21 mouse cellular contexts compared by ENCODE assay signal in genomic region chr11:53871786-53872507, GRCm38 (mm10). TPM values are rescaled to one million over a fixed set of nuclear protein-coding genes. Genes with fewer than 3 reads are reported as not detected.
DNase-seq lines count a peak whose midpoint lies in the region; ATAC-seq and TF ChIP-seq lines count a peak whose summit lies in the region.
"Had no signal": no experiment of that assay in that cellular context is flagged by ENCODE, and none has a peak within 500 bp of the region (broad histone marks: within the 10 kb centered on the region; RNA-seq: fewer than 3 reads in every experiment).

No protein-coding gene starts in this region.

- no peak overlapping the region for H3K9ac ChIP-seq in hindbrain, embryonic 13.5 days
- H3K9ac ChIP-seq: embryonic facial prominence, embryonic 15.5 days; forebrain, embryonic 12.5 days; heart, embryonic 15.5 days; hindbrain, embryonic 15.5 days; lung, embryonic 15.5 days; stomach, embryonic 15.5 days had no signal

- no peak for TF ChIP-seq CTCF in testis, adult 2 months (IDR thresholded peaks at IDR 0.05; ENCODE audit: control insufficient read depth, insufficient read depth, insufficient replicate concordance, low read depth, low read length)

- no peaks in the 10 kb centered on the region for H3K27me3 ChIP-seq in testis, adult 2 months (ENCODE audit: control insufficient read depth, insufficient read depth, low read length)
- no peaks in the 10 kb centered on the region for H3K27me3 ChIP-seq in hindbrain, embryonic 13.5 days
- H3K27me3 ChIP-seq: embryonic facial prominence, embryonic 15.5 days; forebrain, embryonic 12.5 days; heart, embryonic 15.5 days; hindbrain, embryonic 15.5 days; lung, embryonic 15.5 days; stomach, embryonic 15.5 days had no signal

- peaks cover 1% of the 10 kb centered on the region for H3K36me3 ChIP-seq in testis, adult 2 months (ENCODE audit: control insufficient read depth, insufficient read depth, low read length)
- H3K36me3 ChIP-seq in hindbrain, embryonic 13.5 days = peaks cover 31% of the 10 kb centered on the region
- H3K36me3 ChIP-seq: lung, embryonic 15.5 days had no signal

- no peak for TF ChIP-seq POLR2A in testis, adult 2 months (IDR thresholded peaks at IDR 0.05; ENCODE audit: control insufficient read depth, low read depth, low read length)

- ATAC-seq in hindbrain, embryonic 13.5 days (ENCODE audit: low FRiP score) = no peak
- ATAC-seq: midbrain, embryonic 16.5 days had no signal

- H3K4me1 ChIP-seq in testis, adult 2 months (ENCODE audit: control insufficient read depth, insufficient read depth, low read length) = no peaks in the 10 kb centered on the region
- no peaks in the 10 kb centered on the region for H3K4me1 ChIP-seq in hindbrain, embryonic 13.5 days (replicated peaks)
- H3K4me1 ChIP-seq: embryonic facial prominence, embryonic 15.5 days; forebrain, embryonic 12.5 days; hindbrain, embryonic 15.5 days; lung, embryonic 15.5 days; stomach, embryonic 15.5 days had no signal

- H3K9me3 ChIP-seq in hindbrain, embryonic 13.5 days = no peaks in the 10 kb centered on the region
- H3K9me3 ChIP-seq: embryonic facial prominence, embryonic 15.5 days; forebrain, embryonic 12.5 days; heart, embryonic 15.5 days; hindbrain, embryonic 15.5 days; lung, embryonic 15.5 days; stomach, embryonic 15.5 days had no signal

- H3K4me2 ChIP-seq in hindbrain, embryonic 13.5 days = no peak overlapping the region
- H3K4me2 ChIP-seq: embryonic facial prominence, embryonic 15.5 days; forebrain, embryonic 12.5 days; heart, embryonic 15.5 days; hindbrain, embryonic 15.5 days; liver, embryonic 11.5 days; lung, embryonic 15.5 days; stomach, embryonic 15.5 days had no signal

- 92% methylated on average over 2 of the region's 2 CpGs for WGBS in hindbrain, embryonic 13.5 days

- no peak overlapping the region for H3K4me3 ChIP-seq in testis, adult 2 months (ENCODE audit: control insufficient read depth, low read depth, low read length)
- H3K4me3 ChIP-seq in hindbrain, embryonic 13.5 days = no peak overlapping the region
- H3K4me3 ChIP-seq: embryonic facial prominence, embryonic 15.5 days; forebrain, embryonic 12.5 days; heart, embryonic 15.5 days; hindbrain, embryonic 15.5 days; lung, embryonic 15.5 days; stomach, embryonic 15.5 days had no signal

- H3K27ac ChIP-seq in testis, adult 2 months (ENCODE audit: control insufficient read depth, insufficient read depth, low read depth, low read length) = 0 out of 2 replicates have a peak overlapping the region, but pooled peaks have one; percentile 21
- no peak overlapping the region for H3K27ac ChIP-seq in hindbrain, embryonic 13.5 days
- H3K27ac ChIP-seq: embryonic facial prominence, embryonic 15.5 days; forebrain, embryonic 12.5 days; heart, embryonic 15.5 days; hindbrain, embryonic 15.5 days; lung, embryonic 15.5 days; stomach, embryonic 15.5 days had no signal

- peak; percentile 52 for DNase-seq in adrenal gland, adult 8-10 months
- DNase-seq in adrenal gland, adult 18-20 months (ENCODE audit: low spot score in 2 of 2) = no peak
- DNase-seq in kidney, adult 9 months = peak; percentile 39
- DNase-seq in kidney, postnatal 4 days = no peak
- DNase-seq in testis, postnatal 14 days (ENCODE audit: low spot score) = no peak
- no peak for DNase-seq in left cerebral cortex, postnatal 4 days
- DNase-seq: cerebellum, adult 8-10 months; kidney, adult 11 months; layer of hippocampus, adult 9-11 months; thymus, postnatal 4 days had no signal

- intact Hi-C loops in left cerebral cortex, postnatal 4 days (cut with DNase I) = no loop called here

RNA-seq across cellular contexts. Expression of gene Gm12216, which starts 12.9 kb away (rescaled TPM):
- total RNA-seq in adrenal gland, adult 8-10 months (2022) = 10 to 100 TPM in 2 of 4 experiments, 1 to 10 TPM in 2; 4.1 to 12.6 (median 9.8) TPM
- total RNA-seq in adrenal gland, adult 18-20 months (2021) = 1 to 10 TPM; 5.2 to 6.1 TPM
- polyA plus RNA-seq in testis, adult 2 months (2012; rRNA removed) = 0.91 and 0.93 TPM in 2 replicates
- polyA plus RNA-seq in hindbrain, embryonic 13.5 days (2015; fragmentation: Nextera tagmentation; extraction: Ambion mirVana) = 0.31 and 0.69 TPM in 2 replicates
- 1 to 10 TPM; 1.1 to 1.3 TPM for total RNA-seq in left cerebral cortex, postnatal 4 days (2021)
- polyA plus RNA-seq: forebrain, embryonic 12.5 days; neural tube, embryonic 11.5 days had no signal

RNA-seq across cellular contexts. Expression of gene Slc22a5, which starts 19.5 kb away (rescaled TPM):
- 10 to 100 TPM; 36.9 to 47.9 (median 43.8) TPM for total RNA-seq in adrenal gland, adult 8-10 months (2022)
- 10 to 100 TPM; 38.9 to 63.4 TPM for total RNA-seq in adrenal gland, adult 18-20 months (2021)
- polyA plus RNA-seq in testis, adult 2 months (2012; rRNA removed) = 20.7 and 21.7 TPM in 2 replicates
- polyA plus RNA-seq in hindbrain, embryonic 13.5 days (2015; fragmentation: Nextera tagmentation; extraction: Ambion mirVana) = 8.1 and 10.8 TPM in 2 replicates
- 10 to 100 TPM; 17.2 to 19.6 TPM for total RNA-seq in left cerebral cortex, postnatal 4 days (2021)

Comparison
In these comparisons a context has a peak if more than half of its experiments do, and no peak if none do; other contexts are left out.
1. DNase-seq: peak in adrenal gland, adult 8-10 months (single experiment) and kidney, adult 9 months (single experiment); none in adrenal gland, adult 18-20 months (0 of 2), kidney, postnatal 4 days (0 of 2), testis, postnatal 14 days (single experiment) and left cerebral cortex, postnatal 4 days (single experiment).